Mouse (Mus musculus) MEL (cell line): ENCODE data around the gene Dcaf4. TPM values are rescaled to one million over a fixed set of nuclear protein-coding genes. Genes with fewer than 3 reads are reported as not detected.

Experiments
- DNase-seq: peaks from one replicate; pipeline ENCODE4 v3.0.0; 2011; ENCODE audit warnings: low read depth, low spot score
- H3K27ac ChIP-seq: 2 replicates; pipeline ENCODE4 v1.5.1; 2012; ENCODE audit warnings: low read depth, mild to moderate bottlenecking, control low read depth, low read length, moderate library complexity; ENCODE audit not compliant: control insufficient read depth
- H3K27me3 ChIP-seq, 2 experiments: fragments of 150-350 bp in 1 of 2; sonication (generic) in 1 of 2; 2 replicates each; pipeline ENCODE4 v1.6.1; 2012; ENCODE audit warnings: low read length in 2 of 2, mild to moderate bottlenecking in 2 of 2, improper control_type of control experiment in 1 of 2, moderate library complexity in 1 of 2; ENCODE audit not compliant: insufficient read depth in 2 of 2, control insufficient read depth in 1 of 2
- H3K36me3 ChIP-seq, 2 experiments: 2 replicates each; pipeline ENCODE4 v1.6.1; 2012 to 2014; ENCODE audit warnings: low read length in 2 of 2, improper control_type of control experiment in 1 of 2, inconsistent platforms in 1 of 2, mild to moderate bottlenecking in 1 of 2; ENCODE audit not compliant: insufficient read depth in 2 of 2, control insufficient read depth in 1 of 2
- H3K4me1 ChIP-seq, 2 experiments: fragments of 150-350 bp in 1 of 2; sonication (generic) in 1 of 2; 2 replicates each; pipeline ENCODE4 v1.6.1; 2012; ENCODE audit warnings: low read length in 2 of 2, improper control_type of control experiment in 1 of 2, mild to moderate bottlenecking in 1 of 2; ENCODE audit not compliant: insufficient read depth in 2 of 2, control insufficient read depth in 1 of 2
- H3K4me3 ChIP-seq, 2 experiments: fragments of 150-350 bp in 1 of 2; sonication (generic) in 1 of 2; 2 replicates each; pipeline ENCODE4 v1.5.1; 2012; ENCODE audit warnings: low read depth in 2 of 2, low read length in 2 of 2, mild to moderate bottlenecking in 2 of 2, moderate library complexity in 2 of 2, control low read depth in 1 of 2, improper control_type of control experiment in 1 of 2; ENCODE audit not compliant: control insufficient read depth in 1 of 2, insufficient read depth in 1 of 2
- H3K79me2 ChIP-seq: 2 replicates; pipeline ENCODE4 v1.6.1; 2012; ENCODE audit warnings: mild to moderate bottlenecking, low read length, moderate library complexity; ENCODE audit not compliant: control insufficient read depth, poor library complexity, insufficient read depth
- H3K9ac ChIP-seq: 2 replicates; pipeline ENCODE4 v1.6.1; 2012; ENCODE audit warnings: low read depth, mild to moderate bottlenecking, control low read depth, low read length, moderate library complexity; ENCODE audit not compliant: control insufficient read depth, poor library complexity, severe bottlenecking
- H3K9me3 ChIP-seq: fragments of 150-350 bp; sonication (generic); replicated peaks from 2 replicates; pipeline ENCODE4 v1.6.1; 2012; ENCODE audit warnings: mild to moderate bottlenecking, low read length, improper control_type of control experiment, moderate library complexity; ENCODE audit not compliant: insufficient read depth
- BHLHE40 ChIP-seq: IDR thresholded peaks from 2 replicates; pipeline ENCODE4 v1.6.1; 2012; ENCODE audit warnings: low read depth, mild to moderate bottlenecking, inconsistent platforms, low read length, improper control_type of control experiment, borderline replicate concordance
- CHD2 ChIP-seq: IDR thresholded peaks from 2 replicates; pipeline ENCODE4 v1.6.1; 2011; ENCODE audit warnings: low read length, improper control_type of control experiment
- CTCF ChIP-seq, 3 experiments: IDR thresholded peaks in 2 of 3; conservative IDR thresholded peaks in 1 of 3; 2 replicates each; pipeline ENCODE4 v1.5.1; 2011 to 2012; ENCODE audit warnings: low read length in 3 of 3, low read depth in 2 of 3, mild to moderate bottlenecking in 2 of 3, improper control_type of control experiment in 1 of 3, inconsistent platforms in 1 of 3, mixed read lengths in 1 of 3, moderate library complexity in 1 of 3; ENCODE audit not compliant: control insufficient read depth in 1 of 3, insufficient read depth in 1 of 3, poor library complexity in 1 of 3, severe bottlenecking in 1 of 3
- E2F4 ChIP-seq: IDR thresholded peaks from 2 replicates; pipeline ENCODE4 v1.6.1; 2011; ENCODE audit warnings: low read depth, low read length, improper control_type of control experiment, borderline replicate concordance
- ELF1 ChIP-seq: IDR thresholded peaks from 2 replicates; pipeline ENCODE4 v1.6.1; 2014; ENCODE audit warnings: low read depth, mild to moderate bottlenecking, inconsistent platforms, low read length, improper control_type of control experiment, moderate library complexity
- EP300 ChIP-seq, 2 experiments: IDR thresholded peaks; 2 replicates each; pipeline ENCODE4 v1.6.1; 2011; ENCODE audit warnings: improper control_type of control experiment in 2 of 2, low read length in 2 of 2, low read depth in 1 of 2, mild to moderate bottlenecking in 1 of 2
- GATA1 ChIP-seq: IDR thresholded peaks from 2 replicates; pipeline ENCODE4 v1.6.1; 2011; ENCODE audit warnings: low read depth, low read length, improper control_type of control experiment
- HCFC1 ChIP-seq: IDR thresholded peaks from 2 replicates; pipeline ENCODE4 v1.6.1; 2012; ENCODE audit warnings: low read depth, mild to moderate bottlenecking, inconsistent platforms, low read length, improper control_type of control experiment, moderate library complexity
- JUND ChIP-seq: IDR thresholded peaks from 2 replicates; pipeline ENCODE4 v1.6.1; 2011; ENCODE audit warnings: low read depth, mild to moderate bottlenecking, improper control_type of control experiment, low read length
- MAFK ChIP-seq: IDR thresholded peaks from 2 replicates; pipeline ENCODE4 v1.6.1; 2011; ENCODE audit warnings: low read depth, mild to moderate bottlenecking, low read length, improper control_type of control experiment, borderline replicate concordance
- MAX ChIP-seq: IDR thresholded peaks from 2 replicates; pipeline ENCODE4 v1.6.1; 2011; ENCODE audit warnings: low read length, improper control_type of control experiment
- MAZ ChIP-seq: IDR thresholded peaks from 2 replicates; pipeline ENCODE4 v1.6.1; 2012; ENCODE audit warnings: low read depth, mild to moderate bottlenecking, inconsistent platforms, low read length, improper control_type of control experiment
- MYB ChIP-seq: IDR thresholded peaks from 2 replicates; pipeline ENCODE4 v1.6.1; 2011; ENCODE audit warnings: mild to moderate bottlenecking, low read depth, low read length, improper control_type of control experiment
- MYC ChIP-seq: IDR thresholded peaks from 2 replicates; pipeline ENCODE4 v1.6.1; 2011; ENCODE audit warnings: low read depth, mild to moderate bottlenecking, low read length, improper control_type of control experiment, moderate library complexity
- NRF1 ChIP-seq: IDR thresholded peaks from 2 replicates; pipeline ENCODE4 v1.6.1; 2014; ENCODE audit warnings: low read depth, mild to moderate bottlenecking, inconsistent platforms, low read length, improper control_type of control experiment, moderate library complexity; ENCODE audit not compliant: poor library complexity, insufficient read depth, severe bottlenecking
- POLR2AphosphoS2 ChIP-seq: IDR thresholded peaks from 2 replicates; pipeline ENCODE4 v1.6.1; 2011; ENCODE audit warnings: low read length, improper control_type of control experiment
- POLR2AphosphoS5 ChIP-seq: IDR thresholded peaks from 2 replicates; pipeline ENCODE4 v1.6.1; 2012; ENCODE audit warnings: low read depth, borderline replicate concordance, mild to moderate bottlenecking, inconsistent platforms, low read length, moderate library complexity, mixed read lengths
- RCOR1 ChIP-seq: IDR thresholded peaks from 2 replicates; pipeline ENCODE4 v1.6.1; 2012; ENCODE audit warnings: low read depth, mild to moderate bottlenecking, inconsistent platforms, low read length, improper control_type of control experiment
- SIN3A ChIP-seq: IDR thresholded peaks from 2 replicates; pipeline ENCODE4 v1.6.1; 2012; ENCODE audit warnings: low read length, improper control_type of control experiment, inconsistent platforms
- TAL1 ChIP-seq: IDR thresholded peaks from 2 replicates; pipeline ENCODE4 v1.6.1; 2012; ENCODE audit warnings: mild to moderate bottlenecking, inconsistent platforms, low read length, moderate library complexity, mixed read lengths
- UBTF ChIP-seq: IDR thresholded peaks from 2 replicates; pipeline ENCODE4 v1.6.1; 2012; ENCODE audit warnings: low read depth, mild to moderate bottlenecking, inconsistent platforms, low read length, improper control_type of control experiment, moderate library complexity, borderline replicate concordance; ENCODE audit not compliant: insufficient read depth
- ZKSCAN1 ChIP-seq: IDR thresholded peaks from 2 replicates; pipeline ENCODE4 v1.6.1; 2012; ENCODE audit warnings: low read depth, mild to moderate bottlenecking, inconsistent platforms, low read length, improper control_type of control experiment, moderate library complexity
- ZMIZ1 ChIP-seq: IDR thresholded peaks from 2 replicates; pipeline ENCODE4 v1.6.1; 2012; ENCODE audit warnings: low read depth, mild to moderate bottlenecking, inconsistent platforms, low read length, improper control_type of control experiment, moderate library complexity
- ZNF384 ChIP-seq: IDR thresholded peaks from 2 replicates; pipeline ENCODE4 v1.6.1; 2012; ENCODE audit warnings: low read depth, mild to moderate bottlenecking, inconsistent platforms, low read length, improper control_type of control experiment
- polyA plus RNA-seq, 2 experiments: library from polyadenylated mRNA; stranded (reverse) in 1 of 2; unstranded in 1 of 2; fragments of >175 nt in 1 of 2; fragments of >200 nt in 1 of 2; gene quantifications; 2 replicates each; pipeline versions ENCODE4 v1.2.1 to v1.2.4; 2012; ENCODE audit warnings: low replicate concordance in 2 of 2, low read depth in 1 of 2; ENCODE audit not compliant: insufficient read length in 2 of 2, insufficient read depth in 1 of 2, missing spikeins in 1 of 2
- total RNA-seq: library from RNA; depleted of rRNA; stranded (reverse); fragments of 300-350 nt; gene quantifications from 2 replicates; pipeline ENCODE4 v1.2.3, GENCODE M21; 2012

The Dcaf4 gene
- total and polyA plus RNA-seq, 3 experiments = 25.7 to 35.9 TPM; not detected in 1

GRCm38 (mm10) chr12:83551305-83551704 is 31.0 kb downstream of the Dcaf4 start:
- Histone ChIP-seq H3K27ac (no peak overlapping the region), H3K9me3 (no peaks in the 10 kb centered on the region), H3K36me3 (no peaks in the 10 kb centered on the region; a peak in 1 of 4 replicates), H3K79me2 (no peaks in the 10 kb centered on the region), H3K9ac (no peak overlapping the region), H3K27me3 (no peaks in the 10 kb centered on the region), H3K4me3 (no peak overlapping the region), H3K4me1 (no peaks in the 10 kb centered on the region)
- DNase-seq = no peak
- no peak for TF ChIP-seq E2F4
- TF ChIP-seq RCOR1 = no peak
- TF ChIP-seq BHLHE40 = no peak
- TF ChIP-seq TAL1 = no peak
- no peak for TF ChIP-seq EP300 (IDR thresholded peaks at IDR 0.05; ENCODE audit: low read depth in 1 of 2, low read length in 2 of 2)
- no peak for TF ChIP-seq MAFK
- no peak for TF ChIP-seq ZNF384
- no peak for TF ChIP-seq ZKSCAN1
- TF ChIP-seq ELF1 = no peak

GRCm38 (mm10) chr12:83553816-83554215 is 33.5 kb downstream of the Dcaf4 start:
- H3K36me3 ChIP-seq = no peaks in the 10 kb centered on the region; a peak in 1 of 4 replicates

More at GRCm38 (mm10) chr12:83553816-83554215, 33.5 kb downstream of the Dcaf4 start:
- H3K4me1 ChIP-seq = no peaks in the 10 kb centered on the region
- H3K4me3 ChIP-seq = no peak overlapping the region
- no peak overlapping the region for H3K27ac ChIP-seq
- H3K27me3 ChIP-seq = no peaks in the 10 kb centered on the region
- no peak for TF ChIP-seq POLR2AphosphoS5
- TF ChIP-seq MYB = no peak
- no peak for TF ChIP-seq EP300 (IDR thresholded peaks at IDR 0.05; ENCODE audit: low read depth in 1 of 2, low read length in 2 of 2)
- no peak for TF ChIP-seq RCOR1
- TF ChIP-seq MYC = no peak
- TF ChIP-seq JUND = no peak
- no peak for TF ChIP-seq MAX
- no peak for TF ChIP-seq UBTF
- TF ChIP-seq NRF1 = no peak
- TF ChIP-seq ELF1 = no peak
- no peak for TF ChIP-seq ZMIZ1
- no peak for TF ChIP-seq SIN3A
- TF ChIP-seq MAFK = no peak
- no peak for TF ChIP-seq MAZ
- TF ChIP-seq CTCF (IDR thresholded peaks at IDR 0.05 in 2 of 3, conservative IDR thresholded peaks at IDR 0.05 in 1 of 3; ENCODE audit: control insufficient read depth in 1 of 3, insufficient read depth in 1 of 3, low read depth in 2 of 3, low read length in 3 of 3, poor library complexity in 1 of 3, severe bottlenecking in 1 of 3) = no peak
- TF ChIP-seq GATA1 = no peak
- no peak for TF ChIP-seq POLR2AphosphoS2
- TF ChIP-seq CHD2 = no peak
- TF ChIP-seq HCFC1 = no peak
- TF ChIP-seq ZNF384 = no peak
- H3K79me2 ChIP-seq = no peaks in the 10 kb centered on the region
- H3K9me3 ChIP-seq = no peaks in the 10 kb centered on the region
- no peak for DNase-seq
- no peak overlapping the region for H3K9ac ChIP-seq
